Mouse (Mus musculus) G1E (cell line): ENCODE results near the gene Kif1b.

ENCODE experiments used
- CTCF ChIP-seq: IDR thresholded peaks from 2 replicates; pipeline ENCODE4 v1.5.1; 2012; ENCODE audit warnings: low read depth, low read length, inconsistent platforms, mixed read lengths
- GATA1 ChIP-seq: IDR thresholded peaks from 2 replicates; pipeline ENCODE4 v1.6.1; 2012; ENCODE audit warnings: borderline replicate concordance, low read length, inconsistent platforms, mixed read lengths
- GATA2 ChIP-seq: IDR thresholded peaks from 2 replicates; pipeline ENCODE4 v1.6.1; 2012; ENCODE audit warnings: low read depth, low read length, inconsistent platforms, borderline replicate concordance
- TAL1 ChIP-seq: conservative IDR thresholded peaks from 2 replicates; pipeline ENCODE4 v1.6.1; 2012; ENCODE audit warnings: low read depth, low read length, inconsistent platforms, mixed read lengths

DNA sequence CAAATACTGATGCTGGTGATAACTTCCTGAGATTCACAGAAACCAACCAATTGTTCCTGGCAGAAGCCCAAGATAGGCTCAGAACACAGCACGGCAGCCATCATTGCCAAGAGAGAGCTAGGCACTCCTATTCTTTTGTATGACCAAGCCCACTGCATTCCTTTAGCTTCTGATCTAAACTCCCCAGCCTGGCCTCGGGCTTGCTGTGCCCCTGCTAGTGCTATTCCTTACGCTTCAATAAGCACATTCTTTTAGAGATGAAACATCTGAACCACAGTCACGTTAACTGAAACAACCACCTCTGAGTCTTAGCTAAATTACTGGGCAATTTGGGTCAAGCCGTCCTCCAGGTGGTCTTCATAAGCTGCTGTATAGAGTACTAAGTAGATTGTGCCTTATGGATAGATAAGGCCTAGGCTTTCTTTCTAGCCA lies 87.4 kb downstream of the Kif1b start:
- TF ChIP-seq CTCF, result no peak
- no peak for TF ChIP-seq TAL1
- no peak for TF ChIP-seq GATA1
- TF ChIP-seq GATA2, result no peak
